Mouse (Mus musculus) A20 (cell line): ENCODE measurements at regions not wholly inside any gene's neighbourhood (a gene's known extent, or its start where the extent isn't known, plus 50 kb on each side); places are given as distances from the start of the nearest gene placed in this dataset.
"Not testable (repeated sequence)": the region's sequence is repeated elsewhere in the genome, so short reads cannot be mapped to it uniquely, and the experiment has no call there.

Experiments
- DNase-seq: peaks from one replicate; pipeline ENCODE4 v3.0.0-alpha.2; 2011; ENCODE audit warnings: low read depth, low spot score

DNA sequence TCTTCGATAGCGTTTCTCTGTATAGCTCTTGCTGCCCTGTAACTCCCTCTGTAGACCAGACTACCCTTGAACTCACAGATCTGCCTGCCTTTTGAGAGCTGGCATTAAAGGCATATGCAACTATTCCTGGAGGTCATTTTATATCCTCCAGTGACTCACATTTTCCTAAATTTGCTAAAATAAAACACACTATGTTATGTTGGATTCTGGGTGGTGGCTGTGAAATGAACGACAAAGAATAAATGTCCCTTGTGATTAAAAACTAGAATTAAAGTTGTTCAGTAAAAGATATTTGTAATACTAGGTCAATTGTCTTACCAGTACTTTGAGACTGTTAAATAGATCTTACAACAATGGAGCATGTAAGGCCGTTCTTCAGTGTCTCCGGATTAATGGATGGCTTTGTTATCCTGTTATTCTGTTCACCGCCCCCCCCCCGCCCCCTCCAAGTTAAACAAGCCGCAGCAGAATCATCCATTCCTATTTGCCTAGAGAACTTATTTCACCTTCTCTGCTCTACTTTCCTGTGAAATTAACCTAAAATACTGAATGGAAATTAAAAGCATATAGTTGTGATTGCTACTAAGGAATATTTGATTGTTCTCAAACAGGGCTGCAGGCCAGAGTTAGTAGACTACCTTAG is 240.4 kb downstream of the Mef2c start:
- DNase-seq, result no peak

DNA sequence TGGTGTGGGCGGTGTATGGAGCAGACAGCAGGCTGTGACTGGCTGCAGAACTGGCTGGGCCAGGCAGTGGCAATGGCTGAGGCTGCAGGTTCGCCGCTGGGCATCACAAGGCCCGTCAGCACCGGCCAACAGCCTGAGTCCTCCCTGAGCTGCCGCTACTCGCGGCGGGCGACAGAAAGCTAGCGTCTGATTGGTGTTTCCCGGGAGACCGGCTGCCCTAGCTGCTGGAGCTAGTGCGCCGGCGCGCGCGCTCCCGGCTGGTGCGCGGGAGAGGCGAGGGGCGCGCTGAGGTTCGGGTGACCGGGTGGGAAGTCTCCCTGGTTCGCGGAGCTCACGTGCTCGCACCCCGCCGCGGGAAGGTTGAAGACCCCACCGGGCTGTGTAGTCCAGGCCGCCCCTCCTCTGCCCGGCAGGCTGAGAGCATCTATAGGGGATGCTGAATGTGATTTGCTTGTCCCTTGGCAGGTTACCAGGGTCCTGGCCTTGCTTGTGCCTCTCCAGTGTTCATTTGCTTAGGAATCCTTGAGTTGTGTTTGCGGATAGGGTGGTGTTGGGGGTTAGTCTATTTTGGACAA is 241.2 kb downstream of the Mef2c start:
- DNase-seq, result no peak

DNA sequence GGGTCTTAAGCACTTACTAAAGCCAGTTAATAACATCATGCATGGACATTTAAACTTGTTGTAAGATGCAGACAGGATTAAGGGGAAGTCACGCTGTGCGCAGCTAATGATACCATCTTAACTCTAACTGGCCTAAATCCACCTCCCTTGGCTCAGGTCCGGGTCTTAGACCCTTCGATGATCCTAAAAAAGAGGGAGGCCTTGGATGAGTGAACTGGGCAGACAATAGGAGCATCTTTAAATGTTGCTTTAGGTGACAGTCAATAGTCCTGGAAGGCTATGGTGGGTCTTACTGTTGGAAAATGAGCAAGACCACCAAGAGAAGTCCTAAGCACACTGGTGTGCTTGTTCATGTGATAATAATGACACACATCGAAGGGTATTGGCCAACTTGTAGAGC is 242.1 kb downstream of the Mef2c start:
- DNase-seq, result no peak

DNA sequence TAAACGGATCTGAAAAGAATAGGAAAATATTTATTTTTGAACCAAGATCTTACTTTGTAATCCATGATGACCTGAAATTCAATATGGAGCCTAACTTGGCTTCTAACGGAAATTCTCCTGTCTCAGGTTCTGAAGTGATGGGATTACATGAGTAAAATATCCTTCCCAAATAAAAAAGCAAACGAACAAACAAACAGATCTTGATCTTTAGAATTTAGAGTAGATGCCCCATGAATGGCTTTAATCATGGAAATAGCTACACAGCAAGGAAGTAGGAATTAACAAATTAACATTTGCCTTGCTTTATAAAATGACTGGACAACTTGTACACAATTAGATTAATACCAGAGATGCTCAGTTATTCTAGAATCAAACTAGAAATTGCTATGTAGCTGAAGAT is 243.8 kb downstream of the Mef2c start:
- no peak for DNase-seq

DNA sequence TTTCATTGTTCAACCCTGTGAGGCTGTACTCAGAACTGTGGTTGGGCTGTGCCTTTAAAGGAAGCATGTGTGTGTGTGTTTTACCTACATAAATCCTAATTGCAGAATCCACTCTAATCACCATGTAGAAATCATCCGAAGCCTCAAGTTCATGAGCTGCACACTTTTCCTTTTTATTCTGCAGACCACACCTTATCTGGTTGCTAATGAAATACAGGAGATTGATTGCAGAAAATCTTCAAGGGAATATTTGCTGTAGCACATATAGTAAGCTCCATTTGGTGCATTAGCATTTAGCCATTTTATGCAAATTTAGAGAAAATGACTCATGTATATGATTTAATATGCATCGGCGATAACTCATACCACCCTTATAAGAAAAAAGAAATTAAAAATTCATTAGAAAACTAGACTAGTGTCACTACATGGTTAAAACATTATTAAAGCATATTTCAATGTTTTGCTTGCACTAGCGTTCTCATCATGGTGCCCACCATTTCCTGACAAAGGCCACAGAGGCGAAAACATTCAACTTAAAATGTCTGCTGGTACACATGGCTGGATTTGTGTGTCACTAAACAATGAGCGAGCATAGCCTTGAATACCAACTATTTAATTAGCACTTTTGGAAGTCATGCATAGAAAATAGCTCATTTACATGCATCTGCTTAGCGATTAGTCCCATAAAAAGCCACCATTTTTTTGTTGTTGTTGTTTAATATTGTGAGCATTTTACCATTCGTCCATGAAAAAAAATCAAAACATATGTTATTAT is 245.7 kb downstream of the Mef2c start:
- DNase-seq, result no peak

DNA sequence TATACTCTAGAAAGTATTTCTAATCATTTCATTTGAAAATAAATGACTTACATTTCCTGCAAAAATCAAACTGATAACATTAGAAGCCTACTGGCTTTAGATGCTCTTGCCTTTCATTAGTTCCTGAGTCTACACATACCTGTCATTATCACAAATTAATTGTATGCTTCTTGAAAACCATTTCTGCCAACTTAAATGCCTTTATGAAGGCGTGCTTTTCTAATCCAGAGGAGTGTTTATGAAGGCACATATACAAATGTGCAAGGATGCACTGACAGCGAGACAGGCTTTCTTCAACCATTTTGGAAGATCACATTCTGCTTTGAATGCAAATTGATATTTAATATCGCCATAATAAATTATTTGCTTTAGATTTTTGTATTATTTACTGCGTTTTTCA is 246.6 kb downstream of the Mef2c start:
- no peak for DNase-seq

DNA sequence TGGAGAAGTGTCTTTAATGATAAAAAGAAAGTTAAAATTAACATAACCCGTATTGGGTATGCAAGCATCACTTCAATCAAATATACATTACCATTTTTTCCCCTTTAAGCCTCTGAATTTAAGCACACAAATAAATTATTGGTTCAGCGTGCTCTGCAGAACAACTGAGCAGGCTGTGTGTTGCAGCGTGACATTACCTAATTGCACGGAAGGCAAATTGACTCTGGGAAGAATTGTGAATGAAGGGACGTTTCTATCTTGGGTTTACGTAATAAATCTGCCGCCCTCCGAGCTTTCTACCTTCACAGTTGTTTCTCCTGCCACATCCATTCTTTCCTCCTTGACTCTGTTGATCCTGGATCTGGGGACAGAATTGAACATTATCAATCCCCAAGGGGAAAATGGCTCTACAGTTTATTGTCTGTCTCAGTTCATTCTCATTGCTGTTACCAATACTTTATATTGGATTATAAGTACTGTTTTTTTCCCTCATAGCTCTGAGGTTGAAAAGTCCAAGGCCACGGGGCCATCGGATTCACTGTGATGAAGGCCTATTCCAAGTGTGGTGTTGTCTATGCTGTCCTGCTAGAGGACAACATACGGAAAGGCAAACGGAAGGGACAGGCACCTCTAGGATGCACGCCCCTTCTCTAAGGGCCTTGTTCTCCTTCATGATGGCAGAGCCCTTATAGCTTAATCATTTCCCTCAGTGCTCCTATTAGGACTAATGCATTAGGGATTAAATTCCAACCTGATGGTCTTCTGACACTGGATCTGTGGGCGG is 256.7 kb downstream of the Mef2c start:
- no peak for DNase-seq

DNA sequence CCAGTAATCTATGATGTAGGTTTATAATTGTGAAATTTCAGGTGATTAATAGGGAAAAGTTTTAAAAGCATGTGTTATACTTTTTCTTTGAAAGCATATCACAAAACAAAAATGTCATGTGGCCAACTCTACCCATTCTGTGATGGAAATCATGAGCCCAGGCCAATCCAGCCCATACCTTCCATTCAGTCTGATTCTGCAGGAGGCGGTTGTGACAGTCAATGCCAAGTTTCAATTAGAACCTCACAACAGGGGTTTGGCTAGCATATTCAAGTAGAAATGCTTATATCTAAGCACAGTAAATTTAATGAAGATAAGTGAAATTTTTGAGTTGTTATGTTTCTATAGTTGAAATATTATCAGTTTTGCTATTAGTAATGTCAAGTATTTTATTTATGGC is 258.6 kb downstream of the Mef2c start:
- DNase-seq, result no peak

DNA sequence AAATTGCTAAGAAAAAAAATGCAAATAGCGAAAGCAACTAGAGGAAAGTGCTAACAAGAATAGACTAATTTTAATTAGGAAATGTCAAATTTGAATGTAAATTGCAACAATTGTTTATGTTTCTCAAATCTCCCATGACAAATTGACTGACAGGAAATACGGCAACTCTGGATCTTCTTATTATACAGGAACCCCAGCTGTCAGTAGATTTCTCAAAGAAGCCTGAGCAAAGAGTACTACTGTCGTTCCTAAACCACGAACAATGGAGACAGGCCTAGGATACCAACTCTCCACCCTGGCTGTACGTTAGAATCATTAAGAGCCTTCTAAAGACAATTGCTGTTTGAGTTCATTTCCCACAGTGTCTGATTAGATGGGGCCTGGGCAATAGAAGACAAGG is 259.5 kb downstream of the Mef2c start:
- not testable (repeated sequence) for DNase-seq

DNA sequence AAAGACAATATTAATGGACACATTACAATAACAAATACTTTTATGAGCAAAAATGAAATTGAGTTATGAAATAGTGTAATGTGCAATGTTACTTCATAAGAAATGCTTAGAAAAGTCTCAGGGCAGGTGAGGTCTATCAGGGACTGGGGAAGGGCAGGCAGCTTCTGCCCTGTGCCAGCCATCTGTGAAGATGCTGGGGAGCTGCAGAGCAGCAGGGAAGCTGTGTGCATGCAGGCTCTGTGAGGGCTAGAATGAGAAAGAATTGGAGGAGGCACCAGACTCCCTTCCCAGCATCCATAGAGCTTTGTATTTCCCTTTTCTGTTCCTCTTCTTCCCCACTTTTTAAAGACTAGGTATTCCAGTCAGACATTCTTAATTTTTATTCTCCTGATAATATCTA is 281.8 kb downstream of the Mef2c start:
- no peak for DNase-seq

DNA sequence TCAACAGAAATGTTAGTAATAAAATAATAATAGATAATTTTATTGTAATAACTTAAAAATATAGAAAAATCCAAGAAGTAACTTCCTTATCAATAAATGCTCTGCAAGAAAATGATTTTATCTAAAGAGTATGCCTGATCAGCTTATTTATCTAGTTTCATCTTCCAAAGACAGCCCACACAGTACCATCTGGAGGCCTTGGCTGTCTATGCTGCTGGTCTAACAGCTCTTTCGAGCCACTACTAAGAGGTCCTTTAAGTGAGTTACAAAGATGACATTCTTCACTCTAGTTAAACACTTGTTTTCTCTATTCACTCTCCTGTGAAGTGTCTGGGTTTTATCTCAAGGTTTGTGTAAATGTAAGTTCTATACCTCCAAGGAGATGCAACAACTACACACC is 305.7 kb downstream of the Mef2c start:
- no peak for DNase-seq

DNA sequence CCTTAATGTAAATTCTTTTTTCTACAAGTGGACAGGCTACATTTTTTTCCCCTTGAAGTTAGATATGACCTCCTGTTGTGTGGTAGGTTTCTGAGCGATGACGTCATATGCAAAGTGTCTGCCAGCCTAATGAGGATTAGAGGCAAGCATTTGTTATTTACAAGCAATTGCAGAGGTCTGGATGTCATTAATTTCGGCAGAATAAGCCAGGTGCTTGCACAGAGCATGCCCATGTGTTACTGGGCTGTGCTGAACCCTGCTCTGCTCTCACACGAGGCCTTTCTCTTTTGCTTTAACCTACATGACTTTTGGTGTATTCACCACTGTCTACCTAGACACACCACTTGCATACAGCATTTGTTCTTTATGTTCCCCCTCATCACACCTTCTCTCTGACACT is 316.5 kb downstream of the Mef2c start:
- DNase-seq, result no peak

DNA sequence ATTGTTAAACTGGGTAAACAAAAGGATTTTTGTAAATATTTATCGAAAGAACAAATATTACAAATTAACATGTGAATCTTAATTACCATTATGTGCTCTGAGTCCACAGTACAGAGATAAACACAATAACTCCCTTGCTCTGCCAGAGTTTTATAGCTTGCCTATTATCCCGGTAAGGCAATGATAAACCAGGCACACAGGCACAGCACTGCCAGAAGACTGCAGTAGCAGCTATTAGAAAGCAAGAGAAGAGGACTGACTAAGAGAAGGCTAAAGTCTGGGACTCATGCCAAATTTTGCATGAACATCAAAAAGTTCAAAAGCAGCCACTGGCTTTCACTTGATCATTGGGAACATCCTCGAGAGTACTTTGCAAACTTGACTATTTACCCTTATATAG is 316.9 kb downstream of the Mef2c start:
- DNase-seq, result no peak

DNA sequence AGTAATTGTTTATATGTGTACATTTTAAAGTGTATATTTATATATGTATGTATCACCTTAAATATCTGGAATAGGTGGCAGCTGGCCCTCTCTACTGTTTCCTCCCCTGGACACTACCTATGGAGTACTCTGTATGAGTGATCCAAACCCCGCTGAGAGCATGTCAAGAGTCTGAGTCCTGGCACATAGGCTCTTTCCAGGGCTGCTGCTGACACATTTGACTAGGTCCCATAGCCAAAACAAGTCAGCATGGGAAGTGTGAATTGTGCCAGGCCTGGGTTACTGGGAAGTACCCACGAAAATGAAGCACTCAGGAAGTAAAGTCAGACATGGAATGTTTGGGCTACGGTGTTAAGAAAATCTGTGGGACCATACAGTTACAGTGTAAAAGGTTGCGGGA is 321.1 kb downstream of the Mef2c start:
- no peak for DNase-seq

DNA sequence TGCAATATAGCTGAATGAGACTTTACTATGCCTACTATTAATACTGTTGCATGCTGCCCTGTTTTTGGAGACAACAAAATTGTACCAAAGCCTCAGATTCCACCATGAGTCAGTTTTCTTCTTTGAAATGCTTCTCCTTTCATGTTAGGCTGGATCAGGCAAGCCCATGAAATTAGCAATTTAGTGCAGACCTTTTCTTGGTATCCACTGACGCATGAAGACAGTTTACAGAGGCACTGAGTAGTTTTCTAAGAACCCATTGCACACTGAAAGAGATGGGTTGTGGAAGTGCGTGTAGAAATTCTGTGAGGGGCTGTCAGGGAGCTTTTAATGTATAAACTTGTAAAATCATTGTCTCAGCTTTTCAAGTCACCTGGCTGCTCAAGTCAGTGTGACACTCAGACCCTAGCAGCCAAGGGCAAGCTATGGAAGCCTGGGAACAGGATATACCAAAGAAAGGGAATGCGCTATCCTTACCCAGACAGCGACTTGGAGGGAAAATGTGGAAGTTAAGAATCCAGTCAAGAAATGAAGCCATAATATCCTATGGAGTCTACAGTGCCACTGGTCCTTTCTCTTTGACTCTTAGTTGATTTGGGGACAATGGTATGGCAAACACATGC is 323.1 kb downstream of the Mef2c start:
- DNase-seq, result no peak

DNA sequence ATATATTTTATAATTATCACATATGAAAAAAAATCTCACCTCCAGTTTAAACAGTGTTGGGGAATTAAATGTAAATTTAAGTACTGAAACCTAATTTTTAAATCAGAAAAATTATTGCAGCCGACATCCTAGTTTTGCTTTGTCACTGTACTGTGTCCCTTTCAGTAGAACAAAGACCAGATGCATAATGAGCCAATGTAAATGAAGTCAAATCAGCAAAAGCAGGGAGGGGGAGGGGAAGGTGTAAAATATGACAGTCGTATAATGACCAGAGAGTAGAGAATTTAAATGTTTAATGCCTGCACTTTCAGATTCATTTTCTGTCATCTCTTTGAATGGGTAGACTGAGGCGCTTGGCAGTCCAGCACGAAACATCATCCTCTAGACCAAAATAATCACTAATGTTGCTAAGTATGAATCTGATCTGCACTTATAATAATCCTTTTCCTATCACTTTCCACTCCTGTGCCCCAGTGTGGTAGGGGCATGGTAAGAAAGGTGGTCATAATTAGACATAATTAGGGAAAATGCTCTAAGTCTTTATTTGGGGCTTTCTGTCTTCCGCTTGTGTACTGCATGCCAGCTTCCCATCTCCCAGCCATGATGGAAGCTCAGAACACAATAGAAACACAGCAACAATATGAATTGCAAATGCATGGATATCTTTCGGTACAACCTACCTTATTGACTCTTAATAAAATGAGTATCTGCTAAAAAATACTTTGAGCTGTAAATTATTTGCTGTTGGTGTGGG is 356.0 kb upstream of the Tmem161b start:
- DNase-seq, result no peak

DNA sequence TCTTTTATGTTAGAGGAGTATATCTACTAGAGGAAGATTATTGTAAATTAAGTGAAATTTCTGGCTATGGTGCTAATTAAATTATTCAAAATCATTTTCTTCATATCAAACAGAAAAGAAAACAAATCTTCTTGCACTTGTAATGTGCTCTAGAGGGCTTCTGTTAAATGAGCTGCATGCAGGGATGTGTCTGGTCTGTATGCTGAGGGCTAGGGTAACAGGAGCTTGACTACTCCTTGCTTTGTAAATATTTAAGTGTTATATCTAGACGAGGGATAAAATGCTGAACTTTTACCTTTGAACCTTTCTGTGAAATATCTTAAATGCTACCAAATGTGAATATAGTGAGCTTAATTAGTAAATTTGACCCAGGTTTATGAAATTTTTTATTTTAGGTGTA is 354.9 kb upstream of the Tmem161b start:
- no peak for DNase-seq

DNA sequence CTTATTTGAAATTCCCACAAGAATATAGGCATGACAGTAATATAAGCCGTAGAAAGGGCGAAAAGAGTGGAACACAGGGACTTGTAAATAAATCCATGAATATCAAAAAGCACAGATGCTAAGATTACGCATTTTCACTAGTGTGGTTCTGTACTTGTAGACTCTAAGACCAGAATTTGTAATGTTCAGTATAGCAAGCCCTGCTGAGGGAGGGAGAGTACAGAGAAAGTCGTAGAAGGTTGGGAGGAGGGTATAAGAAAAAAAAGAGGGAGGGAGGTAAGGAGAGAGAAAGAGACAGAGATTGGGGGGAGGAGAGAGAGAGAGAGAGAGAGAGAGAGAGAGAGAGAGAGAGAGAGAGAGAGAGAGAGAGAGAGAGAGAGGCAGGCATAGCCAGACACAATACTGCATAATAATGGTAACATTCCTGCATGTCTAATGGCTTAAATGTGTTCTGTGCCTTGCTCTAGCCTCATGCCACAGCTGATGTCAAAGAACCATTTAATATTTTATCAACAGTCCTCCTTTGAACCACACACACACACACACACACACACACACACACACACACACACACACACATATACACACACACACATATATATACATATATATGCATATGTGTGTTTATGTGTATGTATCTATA is 354.1 kb upstream of the Tmem161b start:
- no peak for DNase-seq

DNA sequence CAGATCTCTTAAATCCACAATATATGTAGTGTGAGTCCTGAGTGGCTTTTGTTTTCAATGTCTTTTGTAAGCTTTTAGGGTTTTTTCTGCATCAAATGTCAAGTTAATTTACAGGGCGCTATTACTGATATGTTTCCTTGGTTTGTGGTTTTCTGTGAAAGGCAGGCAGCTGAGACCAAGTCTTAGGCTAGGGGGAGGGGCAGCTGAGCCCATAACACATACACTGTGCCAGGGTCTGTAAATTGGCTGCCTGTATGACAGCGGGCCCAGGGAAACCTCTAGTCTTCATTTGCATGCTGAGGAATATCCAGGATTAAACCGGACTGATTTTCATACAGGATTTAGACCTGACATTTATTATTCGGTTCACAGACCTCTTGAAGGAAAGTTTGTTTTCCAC is 353.2 kb upstream of the Tmem161b start:
- no peak for DNase-seq

DNA sequence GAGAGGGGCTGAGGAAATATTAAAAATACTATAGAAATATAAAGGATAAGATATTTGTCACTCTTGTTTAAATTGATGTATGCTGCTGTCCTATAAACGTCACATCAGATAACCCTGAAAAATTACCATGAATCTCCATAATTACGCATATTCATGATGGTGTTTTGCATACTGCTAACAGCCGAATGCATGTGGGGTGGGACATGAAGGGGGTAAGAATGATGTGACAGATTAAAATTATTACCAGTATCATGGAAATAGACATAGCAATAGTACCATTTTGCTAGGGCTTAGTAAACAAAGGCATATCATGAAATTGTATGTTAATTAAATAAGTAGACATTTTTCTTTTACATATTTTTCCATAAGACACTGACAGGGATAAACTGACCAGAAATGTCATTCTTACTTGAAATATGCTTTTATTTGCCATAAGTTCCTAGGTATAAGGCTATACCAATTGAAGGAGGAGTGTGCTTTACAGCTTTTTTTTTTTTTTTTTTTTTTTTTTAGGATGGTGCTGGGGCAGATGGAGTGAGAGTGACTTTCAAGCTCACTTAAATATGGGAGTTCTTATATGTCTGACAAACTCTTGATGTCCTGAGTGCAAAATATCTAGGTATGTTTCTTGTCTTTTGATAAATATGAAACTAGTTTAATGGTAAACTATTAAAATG is 349.8 kb upstream of the Tmem161b start:
- DNase-seq, result no peak
